Mouse (Mus musculus): ENCODE data around the gene Clec9a. TPM values are rescaled to one million over a fixed set of nuclear protein-coding genes. Genes with fewer than 3 reads are reported as not detected.

Gene Clec9a
- polyA plus RNA-seq, 1 experiment from 2014 or later, result 0.35 TPM

DNA sequence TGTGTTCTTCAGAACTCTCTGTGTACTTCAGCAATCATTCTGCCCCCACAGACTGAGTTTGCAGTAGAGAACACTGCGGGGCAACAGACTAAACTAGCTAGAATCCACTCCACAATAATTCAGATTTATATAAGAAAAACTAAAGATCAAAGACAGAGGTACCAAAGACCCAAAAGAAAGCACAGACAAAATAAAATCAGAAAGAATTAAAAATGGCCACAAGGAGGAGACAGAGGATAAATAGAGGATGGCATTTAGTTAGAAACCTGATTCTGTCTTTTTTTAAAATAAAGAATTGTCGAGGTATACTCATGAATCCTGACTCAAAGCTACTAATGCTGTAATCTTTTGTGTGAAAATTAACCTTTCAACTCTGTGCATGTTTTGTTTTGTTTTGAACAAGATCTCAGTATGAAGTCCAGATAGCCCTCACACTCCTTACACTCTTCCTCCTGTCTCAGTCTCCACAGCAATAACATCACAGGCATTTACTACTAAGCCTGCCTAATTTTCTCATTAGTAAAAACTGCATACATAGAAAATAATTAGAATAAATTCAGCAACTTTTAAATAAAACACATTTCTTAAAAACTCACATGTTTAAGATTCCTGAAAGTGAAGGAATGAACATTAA is 15.5 kb upstream of the Clec9a start:
- no peak for ATAC-seq (ENCODE audit: extremely low read depth, insufficient number of reproducible peaks, low FRiP score, low TSS enrichment)
- Histone ChIP-seq H3K36me3 (no peaks in the 10 kb centered on the region), H3K4me2 (no peak overlapping the region), H3K9me3 (no peaks in the 10 kb centered on the region), H3K4me3 (no peak overlapping the region), H3K27ac (replicated peaks) (no peak overlapping the region), H3K27me3 (replicated peaks) (no peaks in the 10 kb centered on the region), H3K4me1 (no peaks in the 10 kb centered on the region), H3K9ac (no peak overlapping the region)
- 21% methylated on average over 2 of the region's 2 CpGs for WGBS

DNA sequence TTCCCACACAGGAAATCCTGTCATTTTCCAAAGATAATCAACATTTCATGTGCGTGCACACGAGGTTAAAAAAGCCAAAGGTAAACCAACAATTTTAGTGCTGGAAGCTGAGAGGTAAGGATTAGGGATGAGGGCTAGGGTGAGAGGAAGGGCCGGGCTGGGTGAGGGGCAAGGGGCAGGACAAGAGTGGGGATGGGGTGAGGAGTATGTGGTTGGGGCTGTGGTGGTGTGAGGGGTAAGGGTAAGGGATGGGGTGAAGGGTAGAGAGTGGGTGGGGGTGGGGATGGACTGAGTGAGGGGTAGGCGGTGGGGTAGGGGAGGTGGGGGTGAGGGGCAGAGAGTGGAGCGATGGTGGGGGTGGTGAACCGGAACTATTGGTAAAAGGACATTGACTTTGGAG is 14.9 kb upstream of the Clec9a start:
- 63% methylated on average over 6 of the region's 6 CpGs for WGBS
- no peaks in the 10 kb centered on the region for H3K36me3 ChIP-seq
- H3K4me1 ChIP-seq, result no peaks in the 10 kb centered on the region
- no peak overlapping the region for H3K4me3 ChIP-seq
- no peak overlapping the region for H3K9ac ChIP-seq
- no peak for ATAC-seq (ENCODE audit: extremely low read depth, insufficient number of reproducible peaks, low FRiP score, low TSS enrichment)
- H3K9me3 ChIP-seq, result no peaks in the 10 kb centered on the region
- no peak overlapping the region for H3K4me2 ChIP-seq
- H3K27me3 ChIP-seq (replicated peaks), result no peaks in the 10 kb centered on the region
- H3K27ac ChIP-seq (replicated peaks), result no peak overlapping the region

DNA sequence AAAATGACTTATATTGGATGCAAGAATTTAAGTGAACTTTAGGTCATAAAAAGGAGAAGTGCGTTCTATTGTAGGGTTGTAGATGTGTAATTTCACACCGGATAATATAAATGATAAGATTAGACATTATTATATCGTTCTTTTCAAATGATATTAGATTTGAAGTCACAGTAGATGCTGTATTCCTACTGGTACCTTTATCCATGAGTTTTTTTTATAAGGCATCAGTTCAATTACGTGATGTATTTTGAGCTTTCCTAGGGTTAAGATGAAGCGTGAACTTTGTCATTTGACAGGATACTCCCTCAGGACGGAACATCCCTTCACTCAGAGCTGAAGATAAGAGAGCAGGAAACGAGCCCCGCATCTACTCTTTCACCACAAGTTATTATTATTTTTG is 11.7 kb upstream of the Clec9a start, which contains the start of gene Clec1b:
Gene Clec1b (plus strand): TSS at position 301 of the 400 bp plus-strand sequence.
- Histone ChIP-seq H3K9ac (no peak within 1 kb of the TSS), H3K4me2 (no peak within 1 kb of the TSS), H3K27ac (replicated peaks) (no peak within 1 kb of the TSS), H3K4me1 (peaks cover 7% of the 10 kb centered on the region), H3K27me3 (replicated peaks) (no peaks in the 10 kb centered on the region), H3K4me3 (no peak within 1 kb of the TSS), H3K36me3 (no peaks in the 10 kb centered on the region), H3K9me3 (no peaks in the 10 kb centered on the region)
- no peak for ATAC-seq (ENCODE audit: extremely low read depth, insufficient number of reproducible peaks, low FRiP score, low TSS enrichment)
- 56% methylated on average over 8 of the region's 8 CpGs for WGBS

DNA sequence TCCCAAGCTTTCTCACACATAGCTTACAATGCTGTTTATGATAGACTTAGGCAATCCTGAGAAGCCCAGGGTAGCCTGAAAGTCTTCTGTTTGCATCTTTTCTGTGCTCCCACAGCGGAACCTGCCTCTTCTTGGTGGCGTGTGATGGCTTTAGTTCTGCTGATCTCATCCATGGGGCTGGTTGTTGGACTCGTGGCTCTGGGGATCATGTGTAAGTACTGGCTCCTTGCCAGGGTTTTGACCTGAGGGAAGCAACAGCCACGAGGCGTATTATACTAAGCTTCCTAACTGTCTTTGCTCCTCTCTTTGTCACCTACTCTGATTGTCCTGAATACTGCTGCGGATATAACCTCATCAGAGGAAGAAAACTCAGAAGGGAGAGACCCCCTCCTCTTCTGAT is 8.7 kb upstream of the Clec9a start:
- ATAC-seq (ENCODE audit: extremely low read depth, insufficient number of reproducible peaks, low FRiP score, low TSS enrichment), result no peak
- no peak overlapping the region for H3K4me3 ChIP-seq
- H3K27ac ChIP-seq (replicated peaks), result peak overlapping the region; percentile 48; the same call in 1 of the 2 replicates
- H3K4me2 ChIP-seq, result no peak overlapping the region
- H3K9me3 ChIP-seq, result no peaks in the 10 kb centered on the region
- H3K9ac ChIP-seq, result no peak overlapping the region
- no peaks in the 10 kb centered on the region for H3K36me3 ChIP-seq
- H3K4me1 ChIP-seq, result peaks cover 7% of the 10 kb centered on the region
- WGBS, result 40% methylated on average over 6 of the region's 6 CpGs
- H3K27me3 ChIP-seq (replicated peaks), result no peaks in the 10 kb centered on the region

DNA sequence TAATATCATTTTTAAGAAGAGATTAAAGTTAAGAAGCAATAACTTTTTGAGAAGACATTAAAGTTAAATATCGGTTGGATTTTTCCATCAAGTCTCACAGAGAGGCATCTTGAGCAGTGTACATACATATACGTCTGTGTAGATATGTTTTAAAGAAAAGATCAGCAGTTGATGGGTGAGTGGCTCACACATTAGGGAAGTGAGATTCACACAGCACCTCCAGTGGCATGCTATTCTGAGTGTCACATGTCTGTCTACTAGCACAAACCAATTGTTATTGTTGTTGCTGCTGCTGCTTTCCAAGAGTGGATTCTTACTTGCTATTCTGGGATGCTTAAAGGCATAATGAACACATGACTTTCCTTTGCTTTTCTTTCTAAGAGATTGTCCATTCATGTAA is 6.3 kb upstream of the Clec9a start:
- Histone ChIP-seq H3K36me3 (no peaks in the 10 kb centered on the region), H3K4me2 (no peak overlapping the region), H3K9ac (no peak overlapping the region), H3K27me3 (replicated peaks) (no peaks in the 10 kb centered on the region), H3K9me3 (no peaks in the 10 kb centered on the region), H3K4me3 (no peak overlapping the region), H3K4me1 (peaks cover 19% of the 10 kb centered on the region), H3K27ac (replicated peaks) (no peak overlapping the region)
- no peak for ATAC-seq (ENCODE audit: extremely low read depth, insufficient number of reproducible peaks, low FRiP score, low TSS enrichment)
- 77% methylated on average over 2 of the region's 2 CpGs for WGBS

- no peaks in the 10 kb centered on the region for H3K9me3 ChIP-seq
- H3K27ac ChIP-seq (replicated peaks), result no peak overlapping the region
- no peak overlapping the region for H3K4me2 ChIP-seq
- H3K4me1 ChIP-seq, result peaks cover 19% of the 10 kb centered on the region
- WGBS, result 81% methylated on average over 6 of the region's 6 CpGs
- H3K9ac ChIP-seq, result no peak overlapping the region
- no peak for ATAC-seq (ENCODE audit: extremely low read depth, insufficient number of reproducible peaks, low FRiP score, low TSS enrichment)
- no peaks in the 10 kb centered on the region for H3K36me3 ChIP-seq
- H3K4me3 ChIP-seq, result no peak overlapping the region
- no peaks in the 10 kb centered on the region for H3K27me3 ChIP-seq (replicated peaks)
Observed at GRCm38 (mm10) chr6:129403391-129403790, 5.3 kb upstream of the Clec9a start.

DNA sequence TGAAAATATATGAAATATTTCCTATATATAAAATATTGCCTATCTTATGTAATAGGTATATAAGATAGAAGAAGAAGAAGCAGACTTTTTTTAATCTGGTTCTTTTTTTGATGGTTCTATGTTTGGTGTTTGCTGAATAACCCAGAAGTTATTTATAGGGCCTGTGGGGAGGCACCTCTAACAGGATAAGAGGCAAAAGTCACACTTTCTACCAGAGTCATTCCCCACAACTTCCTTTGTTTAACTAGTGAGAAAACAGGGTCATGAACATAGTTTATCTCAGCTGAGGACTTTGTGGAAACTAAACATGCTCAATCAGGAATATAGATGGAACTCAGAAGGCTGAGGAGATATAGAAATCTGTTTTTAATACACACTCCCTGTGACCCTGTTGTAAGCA is 2.7 kb upstream of the Clec9a start:
- Histone ChIP-seq H3K4me1 (peaks cover 12% of the 10 kb centered on the region; the same call in 1 of the 2 replicates), H3K27ac (replicated peaks) (peak overlapping the region; percentile 54; the same call in 1 of the 2 replicates), H3K27me3 (replicated peaks) (no peaks in the 10 kb centered on the region), H3K4me2 (no peak overlapping the region), H3K36me3 (no peaks in the 10 kb centered on the region), H3K9ac (no peak overlapping the region), H3K9me3 (no peaks in the 10 kb centered on the region), H3K4me3 (no peak overlapping the region)
- ATAC-seq (ENCODE audit: extremely low read depth, insufficient number of reproducible peaks, low FRiP score, low TSS enrichment), result no peak

- no peak overlapping the region for H3K4me3 ChIP-seq
- no peaks in the 10 kb centered on the region for H3K36me3 ChIP-seq
- H3K4me2 ChIP-seq, result no peak overlapping the region
- H3K27me3 ChIP-seq (replicated peaks), result no peaks in the 10 kb centered on the region
- no peak overlapping the region for H3K9ac ChIP-seq
- no peaks in the 10 kb centered on the region for H3K9me3 ChIP-seq
- peaks cover 12% of the 10 kb centered on the region; the same call in 1 of the 2 replicates for H3K4me1 ChIP-seq
- no peak for ATAC-seq (ENCODE audit: extremely low read depth, insufficient number of reproducible peaks, low FRiP score, low TSS enrichment)
- H3K27ac ChIP-seq (replicated peaks), result peak overlapping the region; percentile 50; the same call in 1 of the 2 replicates
- WGBS, result 49% methylated on average over 2 of the region's 2 CpGs
Observed at GRCm38 (mm10) chr6:129407324-129407723, 1.3 kb upstream of the Clec9a start.

DNA sequence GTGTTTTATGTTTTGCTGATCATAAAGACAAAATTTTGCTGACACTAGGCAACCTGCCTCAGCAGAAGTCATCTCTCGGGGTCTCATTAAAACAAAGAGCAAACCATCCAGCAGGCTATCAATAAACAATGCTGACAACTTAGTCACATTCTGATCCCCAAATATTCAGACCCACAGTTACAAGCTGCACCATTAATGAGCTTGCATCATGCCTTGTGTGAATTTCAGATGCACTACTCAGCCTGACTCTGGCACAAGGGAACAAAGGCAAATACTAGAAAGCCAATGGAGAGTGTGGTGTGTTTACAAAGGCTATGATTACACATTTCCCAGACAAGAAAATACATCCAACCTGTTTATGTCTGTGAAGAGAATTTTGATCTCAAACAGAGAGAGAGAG is 5.5 kb downstream of the Clec9a start:
- no peaks in the 10 kb centered on the region for H3K27me3 ChIP-seq (replicated peaks)
- no peak for ATAC-seq (ENCODE audit: extremely low read depth, insufficient number of reproducible peaks, low FRiP score, low TSS enrichment)
- H3K9ac ChIP-seq, result no peak overlapping the region
- H3K36me3 ChIP-seq, result no peaks in the 10 kb centered on the region
- H3K4me1 ChIP-seq, result 0 out of 2 replicates have a peak, but pooled peaks cover 4% of the 10 kb centered on the region
- no peak overlapping the region for H3K4me2 ChIP-seq
- 68% methylated on average over 1 of the region's 1 CpGs for WGBS
- no peak overlapping the region for H3K27ac ChIP-seq (replicated peaks)
- no peak overlapping the region for H3K4me3 ChIP-seq
- no peaks in the 10 kb centered on the region for H3K9me3 ChIP-seq

- no peak for ATAC-seq (ENCODE audit: extremely low read depth, insufficient number of reproducible peaks, low FRiP score, low TSS enrichment)
- Histone ChIP-seq H3K4me1 (peaks cover 18% of the 10 kb centered on the region), H3K4me3 (no peak overlapping the region), H3K27me3 (replicated peaks) (no peaks in the 10 kb centered on the region), H3K27ac (replicated peaks) (no peak overlapping the region), H3K9me3 (no peaks in the 10 kb centered on the region), H3K36me3 (no peaks in the 10 kb centered on the region), H3K9ac (no peak overlapping the region), H3K4me2 (no peak overlapping the region)
- 82% methylated on average over 3 of the region's 3 CpGs for WGBS
Observed at GRCm38 (mm10) chr6:129422311-129422710, 13.6 kb downstream of the Clec9a start.

DNA sequence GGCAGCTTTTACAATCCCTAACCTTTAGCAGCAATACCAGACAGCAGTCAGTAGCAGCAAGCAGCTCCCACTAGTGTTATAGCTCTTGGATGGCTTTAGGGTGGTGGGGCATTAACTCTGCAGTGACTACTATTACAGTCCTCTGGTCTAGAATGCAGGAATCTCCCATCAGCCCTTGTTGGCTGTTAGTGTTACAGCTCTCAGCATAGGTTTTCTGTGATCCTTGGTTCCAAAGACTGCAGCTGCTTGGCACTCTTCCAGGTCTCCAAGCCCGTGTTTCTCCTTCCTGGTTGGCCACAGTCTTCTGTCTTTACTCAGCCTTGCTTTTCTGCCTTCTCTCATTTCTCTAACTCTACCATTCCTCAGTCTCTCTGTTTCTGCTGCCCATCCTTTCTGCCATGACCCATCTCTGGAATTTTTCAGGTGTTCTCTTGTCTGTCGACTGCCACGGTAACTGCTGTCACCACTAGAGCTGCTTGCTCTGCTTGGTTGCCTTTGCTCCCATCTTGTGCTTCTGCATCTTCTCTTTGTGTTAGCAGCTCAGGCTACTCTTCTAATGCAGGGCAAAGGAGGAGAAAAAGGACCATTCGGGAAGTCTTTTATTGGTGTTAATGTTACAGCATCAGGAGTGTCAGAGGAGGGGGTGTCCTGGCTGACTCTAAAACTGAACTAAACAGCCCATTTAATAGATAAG is 14.5 kb downstream of the Clec9a start:
- H3K4me1 ChIP-seq, result peaks cover 18% of the 10 kb centered on the region
- H3K36me3 ChIP-seq, result no peaks in the 10 kb centered on the region
- H3K9ac ChIP-seq, result no peak overlapping the region
- 58% methylated on average over 4 of the region's 4 CpGs for WGBS
- no peak for ATAC-seq (ENCODE audit: extremely low read depth, insufficient number of reproducible peaks, low FRiP score, low TSS enrichment)
- no peaks in the 10 kb centered on the region for H3K9me3 ChIP-seq
- H3K4me3 ChIP-seq, result no peak overlapping the region
- H3K4me2 ChIP-seq, result peak overlapping the region; percentile 45
- H3K27ac ChIP-seq (replicated peaks), result peak overlapping the region; percentile 64
- H3K27me3 ChIP-seq (replicated peaks), result no peaks in the 10 kb centered on the region

GRCm38 (mm10) chr6:129423734-129424072 is 15.0 kb downstream of the Clec9a start:
- Histone ChIP-seq H3K27me3 (replicated peaks) (no peaks in the 10 kb centered on the region), H3K9ac (no peak overlapping the region), H3K36me3 (no peaks in the 10 kb centered on the region), H3K4me3 (no peak overlapping the region), H3K27ac (replicated peaks) (peak overlapping the region; percentile 64), H3K4me2 (peak overlapping the region; percentile 45), H3K9me3 (no peaks in the 10 kb centered on the region), H3K4me1 (peaks cover 18% of the 10 kb centered on the region)
- ATAC-seq (ENCODE audit: extremely low read depth, insufficient number of reproducible peaks, low FRiP score, low TSS enrichment), result no peak
- WGBS, result 4% methylated on average over 1 of the region's 1 CpGs
